Mouse (Mus musculus): ENCODE data around the gene Galnt4. TPM values are rescaled to one million over a fixed set of nuclear protein-coding genes. Genes with fewer than 3 reads are reported as not detected.

Galnt4 gene
- polyA plus RNA-seq, 1 experiment: 4.2 TPM

- Histone ChIP-seq H3K4me1 (replicated peaks; ENCODE audit: control insufficient read depth, insufficient read depth, low read length) (peaks cover 41% of the 10 kb centered on the region), H3K36me3 (ENCODE audit: control insufficient read depth, insufficient read depth, low read length) (no peaks in the 10 kb centered on the region), H3K4me3 (ENCODE audit: control insufficient read depth, insufficient read depth, low read length) (no peak overlapping the region), H3K27ac (ENCODE audit: control insufficient read depth, insufficient read depth, low read length) (no peak overlapping the region), H3K27me3 (ENCODE audit: control insufficient read depth, insufficient read depth, low read length) (no peaks in the 10 kb centered on the region)
- DNase-seq: no peak
- TF ChIP-seq CTCF (IDR thresholded peaks at IDR 0.05; ENCODE audit: borderline replicate concordance, control insufficient read depth, extremely low read depth, insufficient read depth, low read length, poor library complexity) (no peak), POLR2A (IDR thresholded peaks at IDR 0.05; ENCODE audit: control insufficient read depth, extremely low read depth, insufficient read depth, low read length, poor library complexity) (no peak)
- 95% methylated on average over 10 of the region's 10 CpGs for WGBS
Measured at GRCm38 (mm10) chr10:99117876-99118275, 9.9 kb downstream of the Galnt4 start.

- Histone ChIP-seq H3K27ac (ENCODE audit: control insufficient read depth, insufficient read depth, low read length) (peak overlapping the region; percentile 33), H3K27me3 (ENCODE audit: control insufficient read depth, insufficient read depth, low read length) (no peaks in the 10 kb centered on the region), H3K4me1 (replicated peaks; ENCODE audit: control insufficient read depth, insufficient read depth, low read length) (peaks cover 41% of the 10 kb centered on the region), H3K4me3 (ENCODE audit: control insufficient read depth, insufficient read depth, low read length) (no peak overlapping the region), H3K36me3 (ENCODE audit: control insufficient read depth, insufficient read depth, low read length) (no peaks in the 10 kb centered on the region)
- TF ChIP-seq CTCF (IDR thresholded peaks at IDR 0.05; ENCODE audit: borderline replicate concordance, control insufficient read depth, extremely low read depth, insufficient read depth, low read length, poor library complexity) (no peak), POLR2A (IDR thresholded peaks at IDR 0.05; ENCODE audit: control insufficient read depth, extremely low read depth, insufficient read depth, low read length, poor library complexity) (no peak)
- WGBS: 62% methylated on average over 6 of the region's 6 CpGs
- DNase-seq: no peak
Measured at GRCm38 (mm10) chr10:99118697-99119096, 10.7 kb downstream of the Galnt4 start.

GRCm38 (mm10) chr10:99119471-99119870 is 11.5 kb downstream of the Galnt4 start:
- Histone ChIP-seq H3K27ac (ENCODE audit: control insufficient read depth, insufficient read depth, low read length) (peak overlapping the region; percentile 86), H3K4me1 (replicated peaks; ENCODE audit: control insufficient read depth, insufficient read depth, low read length) (peaks cover 41% of the 10 kb centered on the region), H3K27me3 (ENCODE audit: control insufficient read depth, insufficient read depth, low read length) (no peaks in the 10 kb centered on the region), H3K36me3 (ENCODE audit: control insufficient read depth, insufficient read depth, low read length) (no peaks in the 10 kb centered on the region), H3K4me3 (ENCODE audit: control insufficient read depth, insufficient read depth, low read length) (no peak overlapping the region)
- peak; percentile 51 for DNase-seq
- TF ChIP-seq CTCF (IDR thresholded peaks at IDR 0.05; ENCODE audit: borderline replicate concordance, control insufficient read depth, extremely low read depth, insufficient read depth, low read length, poor library complexity): no peak
- TF ChIP-seq POLR2A (IDR thresholded peaks at IDR 0.05; ENCODE audit: control insufficient read depth, extremely low read depth, insufficient read depth, low read length, poor library complexity): no peak
- WGBS: 63% methylated on average over 4 of the region's 4 CpGs

GRCm38 (mm10) chr10:99126225-99126624 is 18.3 kb downstream of the Galnt4 start, which contains the start of gene Phxr2:
Phxr2 (minus strand) TSS chr10:99126325.
- DNase-seq: no peak
- 93% methylated on average over 4 of the region's 4 CpGs for WGBS
- Histone ChIP-seq H3K27ac (ENCODE audit: control insufficient read depth, insufficient read depth, low read length) (peak within 1 kb of the TSS; percentile 79), H3K36me3 (ENCODE audit: control insufficient read depth, insufficient read depth, low read length) (no peaks in the 10 kb centered on the region), H3K4me3 (ENCODE audit: control insufficient read depth, insufficient read depth, low read length) (no peak within 1 kb of the TSS), H3K4me1 (replicated peaks; ENCODE audit: control insufficient read depth, insufficient read depth, low read length) (peaks cover 41% of the 10 kb centered on the region), H3K27me3 (ENCODE audit: control insufficient read depth, insufficient read depth, low read length) (no peaks in the 10 kb centered on the region)
- TF ChIP-seq POLR2A (IDR thresholded peaks at IDR 0.05; ENCODE audit: control insufficient read depth, extremely low read depth, insufficient read depth, low read length, poor library complexity) (no peak), CTCF (IDR thresholded peaks at IDR 0.05; ENCODE audit: borderline replicate concordance, control insufficient read depth, extremely low read depth, insufficient read depth, low read length, poor library complexity) (no peak)

- no peak overlapping the region for H3K4me3 ChIP-seq (ENCODE audit: control insufficient read depth, insufficient read depth, low read length)
- peak; percentile 72 for DNase-seq
- no peaks in the 10 kb centered on the region for H3K36me3 ChIP-seq (ENCODE audit: control insufficient read depth, insufficient read depth, low read length)
- peaks cover 47% of the 10 kb centered on the region for H3K4me1 ChIP-seq (replicated peaks; ENCODE audit: control insufficient read depth, insufficient read depth, low read length)
- 14% methylated on average over 14 of the region's 14 CpGs for WGBS
- no peaks in the 10 kb centered on the region for H3K27me3 ChIP-seq (ENCODE audit: control insufficient read depth, insufficient read depth, low read length)
- H3K27ac ChIP-seq (ENCODE audit: control insufficient read depth, insufficient read depth, low read length): peak overlapping the region; percentile 79
- TF ChIP-seq CTCF (IDR thresholded peaks at IDR 0.05; ENCODE audit: borderline replicate concordance, control insufficient read depth, extremely low read depth, insufficient read depth, low read length, poor library complexity) (0 out of 2 replicates have a peak, but pooled peaks have one; percentile 36), POLR2A (IDR thresholded peaks at IDR 0.05; ENCODE audit: control insufficient read depth, extremely low read depth, insufficient read depth, low read length, poor library complexity) (0 out of 2 replicates have a peak, but pooled peaks have one; percentile 46)
Measured at GRCm38 (mm10) chr10:99126954-99127353, 19.0 kb downstream of the Galnt4 start.

- H3K27ac ChIP-seq (ENCODE audit: control insufficient read depth, insufficient read depth, low read length): peak overlapping the region; percentile 97
- H3K27me3 ChIP-seq (ENCODE audit: control insufficient read depth, insufficient read depth, low read length): no peaks in the 10 kb centered on the region
- peak; percentile 62 for DNase-seq
- TF ChIP-seq CTCF (IDR thresholded peaks at IDR 0.05; ENCODE audit: borderline replicate concordance, control insufficient read depth, extremely low read depth, insufficient read depth, low read length, poor library complexity): 0 out of 2 replicates have a peak, but pooled peaks have one; percentile 6
- TF ChIP-seq POLR2A (IDR thresholded peaks at IDR 0.05; ENCODE audit: control insufficient read depth, extremely low read depth, insufficient read depth, low read length, poor library complexity): 0 out of 2 replicates have a peak, but pooled peaks have one; percentile 10
- peaks cover 54% of the 10 kb centered on the region for H3K4me1 ChIP-seq (replicated peaks; ENCODE audit: control insufficient read depth, insufficient read depth, low read length)
- H3K4me3 ChIP-seq (ENCODE audit: control insufficient read depth, insufficient read depth, low read length): peak overlapping the region; percentile 21
- no peaks in the 10 kb centered on the region for H3K36me3 ChIP-seq (ENCODE audit: control insufficient read depth, insufficient read depth, low read length)
- WGBS: 1% methylated on average over 11 of the region's 11 CpGs
Measured at GRCm38 (mm10) chr10:99127691-99128261, 19.8 kb downstream of the Galnt4 start.

Measured in thymus, adult 2 months (tissue).